8 mouse cellular contexts compared by ENCODE assay signal in genomic region chr8:105554087-105554486, GRCm38 (mm10). TPM values are rescaled to one million over a fixed set of nuclear protein-coding genes. Genes with fewer than 3 reads are reported as not detected.
DNase-seq lines count a peak whose midpoint lies in the region; ATAC-seq lines count a peak whose summit lies in the region.

No protein-coding gene starts in this region.

- no peak overlapping the region for H3K27ac ChIP-seq in heart, embryonic 12.5 days (ENCODE audit: poor library complexity, severe bottlenecking)
- H3K27ac ChIP-seq in liver, embryonic 12.5 days: no peak overlapping the region

- no peak overlapping the region for H3K4me2 ChIP-seq in heart, embryonic 12.5 days
- no peak overlapping the region for H3K4me2 ChIP-seq in liver, embryonic 12.5 days

- ATAC-seq in CD4-positive, CD25-positive, alpha-beta regulatory T cell, adult 4 months: peak; percentile 60
- 0 out of 2 replicates have a peak, but pooled peaks have one; percentile 45 for ATAC-seq in heart, embryonic 12.5 days (ENCODE audit: insufficient number of reproducible peaks, low FRiP score)
- peak; percentile 78 for ATAC-seq in liver, embryonic 12.5 days
- ATAC-seq in activated CD4-positive, CD25-positive, alpha-beta regulatory T cell, adult 4 months: no peak

- peak; percentile 29 for DNase-seq in WW6 (ENCODE audit: low read depth, low spot score)
- peak; percentile 83 for DNase-seq in embryo, embryonic 10.5 days (ENCODE audit: low spot score)
- peak; percentile 84 for DNase-seq in kidney, adult 9 months
- peak; percentile 32 to 57 for DNase-seq in natural killer cell, adult 2 months (ENCODE audit: low spot score in 2 of 2)

- no peak overlapping the region for H3K4me3 ChIP-seq in heart, embryonic 12.5 days
- H3K4me3 ChIP-seq in liver, embryonic 12.5 days: no peak overlapping the region

- no peak overlapping the region for H3K9ac ChIP-seq in heart, embryonic 12.5 days
- no peak overlapping the region for H3K9ac ChIP-seq in liver, embryonic 12.5 days

- no peaks in the 10 kb centered on the region for H3K9me3 ChIP-seq in heart, embryonic 12.5 days (replicated peaks)
- no peaks in the 10 kb centered on the region for H3K9me3 ChIP-seq in liver, embryonic 12.5 days (replicated peaks)

- peaks cover 6% of the 10 kb centered on the region; the same call in 1 of the 2 replicates for H3K36me3 ChIP-seq in heart, embryonic 12.5 days
- H3K36me3 ChIP-seq in liver, embryonic 12.5 days: peaks cover 11% of the 10 kb centered on the region

- H3K4me1 ChIP-seq in heart, embryonic 12.5 days (replicated peaks): 0 out of 2 replicates have a peak, but pooled peaks cover 3% of the 10 kb centered on the region
- no peaks in the 10 kb centered on the region for H3K4me1 ChIP-seq in liver, embryonic 12.5 days

- no peaks in the 10 kb centered on the region for H3K27me3 ChIP-seq in heart, embryonic 12.5 days (replicated peaks)
- H3K27me3 ChIP-seq in liver, embryonic 12.5 days (replicated peaks): no peaks in the 10 kb centered on the region

RNA-seq across cellular contexts. Expression of gene Atp6v0d1, which starts 11.8 kb away (rescaled TPM):
- 10 to 100 TPM; 33.7 to 36.8 TPM for polyA plus RNA-seq in CD4-positive, CD25-positive, alpha-beta regulatory T cell, adult 4 months (2017; shearing (Covaris generic))
- polyA plus RNA-seq in heart, embryonic 12.5 days (2016; fragmentation: Nextera tagmentation; extraction: Ambion mirVana): 51.4 and 52.9 TPM in 2 replicates
- polyA plus RNA-seq in liver, embryonic 12.5 days (2016; fragmentation: Nextera tagmentation; extraction: Ambion mirVana): 47.2 and 51.0 TPM in 2 replicates
- 10 to 100 TPM; 40.7 to 42.8 TPM for polyA plus RNA-seq in activated CD4-positive, CD25-positive, alpha-beta regulatory T cell, adult 4 months (2017; shearing (Covaris generic))

RNA-seq across cellular contexts. Expression of gene Hsd11b2, which starts 35.5 kb away (rescaled TPM):
- polyA plus RNA-seq in CD4-positive, CD25-positive, alpha-beta regulatory T cell, adult 4 months (2017; shearing (Covaris generic)): not detected
- polyA plus RNA-seq in heart, embryonic 12.5 days (2016; fragmentation: Nextera tagmentation; extraction: Ambion mirVana): 1.7 and 1.9 TPM in 2 replicates
- 6.0 and 6.7 TPM in 2 replicates for polyA plus RNA-seq in liver, embryonic 12.5 days (2016; fragmentation: Nextera tagmentation; extraction: Ambion mirVana)
- not detected for polyA plus RNA-seq in activated CD4-positive, CD25-positive, alpha-beta regulatory T cell, adult 4 months (2017; shearing (Covaris generic))

RNA-seq across cellular contexts. Expression of gene Ripor1, which starts 51.0 kb away (rescaled TPM):
- 10 to 100 TPM in 1 of 2 experiments, 1 to 10 TPM in 1; 7.8 to 12.6 TPM for polyA plus RNA-seq in CD4-positive, CD25-positive, alpha-beta regulatory T cell, adult 4 months (2017; shearing (Covaris generic))
- 32.8 and 33.4 TPM in 2 replicates for polyA plus RNA-seq in heart, embryonic 12.5 days (2016; fragmentation: Nextera tagmentation; extraction: Ambion mirVana)
- 14.1 and 14.5 TPM in 2 replicates for polyA plus RNA-seq in liver, embryonic 12.5 days (2016; fragmentation: Nextera tagmentation; extraction: Ambion mirVana)
- polyA plus RNA-seq in activated CD4-positive, CD25-positive, alpha-beta regulatory T cell, adult 4 months (2017; shearing (Covaris generic)): 1 to 10 TPM; 6.7 to 7.9 TPM

RNA-seq across cellular contexts. Expression of gene Zdhhc1, which starts 57.4 kb away (rescaled TPM):
- 1 to 10 TPM in 1 of 2 experiments, under 1 TPM in 1; 0.97 to 1.5 TPM for polyA plus RNA-seq in CD4-positive, CD25-positive, alpha-beta regulatory T cell, adult 4 months (2017; shearing (Covaris generic))
- 23.1 and 23.3 TPM in 2 replicates for polyA plus RNA-seq in heart, embryonic 12.5 days (2016; fragmentation: Nextera tagmentation; extraction: Ambion mirVana)
- polyA plus RNA-seq in liver, embryonic 12.5 days (2016; fragmentation: Nextera tagmentation; extraction: Ambion mirVana): 4.0 and 4.6 TPM in 2 replicates
- polyA plus RNA-seq in activated CD4-positive, CD25-positive, alpha-beta regulatory T cell, adult 4 months (2017; shearing (Covaris generic)): under 1 TPM; 0.43 to 0.62 TPM

Comparison
In these comparisons a context has a peak if more than half of its experiments do, and no peak if none do; other contexts are left out.
1. DNase-seq: peak in every context shown above with its lines; median percentile 84 in kidney, adult 9 months; 83 in embryo, embryonic 10.5 days; 44 in natural killer cell, adult 2 months; 29 in WW6.